Mouse (Mus musculus) testis, adult 2 months (tissue): ENCODE results near the gene Eif3l. TPM values are rescaled to one million over a fixed set of nuclear protein-coding genes. Genes with fewer than 3 reads are reported as not detected.
A peak's percentile ranks its signal among the peaks of the same experiment; 100 is the strongest.

Experiments used
- H3K27ac ChIP-seq: fragments of 200-500 bp; 2 replicates; pipeline ENCODE4 v1.5.1; 2012; ENCODE audit warnings: low read depth, low read length; ENCODE audit not compliant: control insufficient read depth, insufficient read depth
- H3K27me3 ChIP-seq: fragments of 200-500 bp; 2 replicates; pipeline ENCODE4 v1.6.1; 2012; ENCODE audit warnings: mild to moderate bottlenecking, low read length, moderate library complexity; ENCODE audit not compliant: control insufficient read depth, insufficient read depth
- H3K36me3 ChIP-seq: fragments of 200-500 bp; 2 replicates; pipeline ENCODE4 v1.6.1; 2012; ENCODE audit warnings: mild to moderate bottlenecking, low read length; ENCODE audit not compliant: control insufficient read depth, insufficient read depth
- H3K4me1 ChIP-seq: fragments of 200-500 bp; 2 replicates; pipeline ENCODE4 v1.6.1; 2012; ENCODE audit warnings: low read length; ENCODE audit not compliant: control insufficient read depth, insufficient read depth
- H3K4me3 ChIP-seq: fragments of 200-500 bp; 2 replicates; pipeline ENCODE4 v1.5.1; 2012; ENCODE audit warnings: low read depth, mild to moderate bottlenecking, low read length, moderate library complexity, mixed read lengths; ENCODE audit not compliant: control insufficient read depth
- CTCF ChIP-seq: fragments of 200-500 bp; IDR thresholded peaks from 2 replicates; pipeline ENCODE4 v1.5.1; 2012; ENCODE audit warnings: low read depth, mild to moderate bottlenecking, inconsistent platforms, low read length, moderate library complexity; ENCODE audit not compliant: control insufficient read depth, insufficient read depth, insufficient replicate concordance
- POLR2A ChIP-seq: fragments of 200-500 bp; IDR thresholded peaks from 2 replicates; pipeline ENCODE4 v1.6.1; 2012; ENCODE audit warnings: low read depth, mild to moderate bottlenecking, inconsistent platforms, low read length, moderate library complexity; ENCODE audit not compliant: control insufficient read depth
- polyA plus RNA-seq: library from polyadenylated mRNA; depleted of rRNA; stranded (reverse); fragments of >200 nt; gene quantifications from 2 replicates; pipeline ENCODE4 v1.2.3, GENCODE M21; 2012; rRNA removed

The Eif3l gene
- 110 and 117 TPM in 2 replicates for polyA plus RNA-seq

DNA sequence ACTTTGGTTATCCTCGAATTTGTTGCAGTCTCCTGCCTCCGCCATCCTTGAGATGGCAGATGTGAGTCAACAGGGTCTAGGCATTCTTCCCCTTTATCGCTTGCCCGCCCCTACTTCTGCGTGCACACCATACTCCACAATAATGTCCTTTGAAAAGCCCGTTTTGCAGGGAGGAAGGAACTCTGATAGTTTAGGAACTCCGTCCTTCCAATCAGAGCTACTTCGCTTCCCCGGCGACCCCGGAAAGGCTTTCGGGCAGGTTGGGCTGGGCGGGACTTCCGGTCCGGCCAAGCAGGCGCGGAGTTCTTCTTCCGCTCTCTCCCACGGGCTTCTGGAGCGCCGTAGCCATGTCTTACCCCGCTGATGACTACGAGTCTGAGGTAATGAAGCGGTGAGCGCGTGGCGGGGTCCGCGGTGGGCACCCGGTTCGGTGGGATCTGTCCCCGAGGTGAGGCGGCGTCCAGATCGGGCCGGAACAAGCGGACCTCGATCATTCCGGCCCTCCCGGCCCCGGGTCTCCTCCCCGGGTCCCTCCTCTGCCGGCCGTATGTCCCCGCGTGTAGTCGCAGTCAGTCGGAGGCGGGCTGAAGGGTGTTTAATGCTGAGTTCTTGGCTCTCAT is at the start of gene Eif3l:
Eif3l (plus strand) TSS at position 267 of the 620 bp plus-strand sequence.
- TF ChIP-seq CTCF (no peak), POLR2A (peak; percentile 62)
- Histone ChIP-seq H3K27ac (peak within 1 kb of the TSS; percentile 84), H3K4me1 (peaks cover 7% of the 10 kb centered on the region), H3K27me3 (no peaks in the 10 kb centered on the region), H3K4me3 (peak within 1 kb of the TSS; percentile 99), H3K36me3 (peaks cover 3% of the 10 kb centered on the region)

DNA sequence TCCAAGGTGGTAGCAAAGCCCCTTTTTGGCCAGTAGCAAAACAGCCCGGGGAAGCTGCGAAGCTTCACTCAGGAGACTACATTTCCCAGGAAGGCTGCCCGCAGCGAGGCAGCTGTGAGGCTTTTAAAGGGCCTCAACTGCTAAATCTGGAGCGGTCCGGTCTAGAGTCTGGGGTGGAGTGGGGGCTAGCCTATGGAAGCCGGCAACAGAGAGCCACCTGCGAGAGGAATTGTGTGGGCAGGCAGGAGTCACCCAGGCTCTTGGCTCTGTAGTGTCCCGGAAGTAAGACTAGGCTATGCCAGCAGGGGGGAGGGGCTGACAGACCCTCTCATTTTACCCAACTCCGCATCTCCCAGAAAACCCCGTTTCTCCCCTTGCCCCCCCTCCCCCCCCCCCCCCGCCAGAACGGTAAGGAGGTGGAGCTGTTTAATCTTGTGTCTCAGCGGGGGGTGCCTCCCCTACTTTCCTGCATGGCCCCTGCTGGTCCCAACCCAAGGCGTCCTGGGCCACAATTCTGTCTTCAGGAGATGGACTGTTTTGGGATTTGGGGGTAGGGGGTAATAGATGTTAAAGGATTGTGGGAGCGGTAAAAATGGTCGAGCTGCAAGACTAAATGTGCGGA is 49.2 kb upstream of the Eif3l start:
- peaks cover 38% of the 10 kb centered on the region for H3K4me1 ChIP-seq
- H3K36me3 ChIP-seq, result no peaks in the 10 kb centered on the region
- TF ChIP-seq CTCF, result no peak
- TF ChIP-seq POLR2A, result no peak
- H3K27ac ChIP-seq, result peak overlapping the region; percentile 50; the same call in 1 of the 2 replicates
- H3K4me3 ChIP-seq, result peak overlapping the region; percentile 55
- no peaks in the 10 kb centered on the region for H3K27me3 ChIP-seq

DNA sequence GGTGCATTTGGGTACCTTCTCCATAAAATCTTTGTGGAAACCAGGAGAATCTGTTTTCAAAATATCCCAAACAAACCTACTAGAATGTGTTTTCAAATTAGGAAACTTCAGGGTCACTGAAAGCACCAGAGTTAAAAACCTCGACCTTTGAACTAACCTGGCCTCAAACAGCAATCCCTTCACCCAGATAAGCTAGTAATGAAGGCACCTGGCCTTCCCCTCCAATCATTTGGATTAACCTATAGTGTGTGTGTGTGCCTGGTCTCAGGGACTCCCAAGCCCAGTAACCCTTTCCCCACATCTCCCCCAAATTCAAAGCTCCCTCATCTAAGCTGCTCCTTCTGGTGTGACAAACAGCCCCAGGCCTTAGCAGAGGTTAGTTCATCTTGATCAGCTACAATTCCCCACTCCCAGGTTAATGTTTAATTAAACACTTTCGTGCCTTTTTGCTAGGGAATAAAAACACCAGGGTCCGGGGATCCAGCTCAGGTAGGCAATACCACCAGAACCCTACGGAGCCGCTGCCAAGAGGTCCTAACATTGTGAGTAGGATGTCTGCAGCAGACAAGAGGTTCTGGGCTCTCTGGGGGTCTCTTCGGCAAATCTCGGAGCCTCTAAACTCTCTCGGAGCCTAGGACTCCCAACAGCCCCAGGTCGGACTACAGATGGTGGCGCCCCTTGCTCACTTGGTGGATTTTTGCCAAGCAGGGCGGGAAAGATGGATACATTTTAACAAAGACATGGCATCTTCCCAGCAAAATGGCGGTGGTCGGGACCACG is 48.3 kb upstream of the Eif3l start:
- Histone ChIP-seq H3K4me1 (peaks cover 41% of the 10 kb centered on the region), H3K36me3 (no peaks in the 10 kb centered on the region), H3K27ac (peak overlapping the region; percentile 84), H3K4me3 (peak overlapping the region; percentile 84), H3K27me3 (no peaks in the 10 kb centered on the region)
- TF ChIP-seq CTCF, result no peak
- 0 out of 2 replicates have a peak, but pooled peaks have one; percentile 16 for TF ChIP-seq POLR2A

DNA sequence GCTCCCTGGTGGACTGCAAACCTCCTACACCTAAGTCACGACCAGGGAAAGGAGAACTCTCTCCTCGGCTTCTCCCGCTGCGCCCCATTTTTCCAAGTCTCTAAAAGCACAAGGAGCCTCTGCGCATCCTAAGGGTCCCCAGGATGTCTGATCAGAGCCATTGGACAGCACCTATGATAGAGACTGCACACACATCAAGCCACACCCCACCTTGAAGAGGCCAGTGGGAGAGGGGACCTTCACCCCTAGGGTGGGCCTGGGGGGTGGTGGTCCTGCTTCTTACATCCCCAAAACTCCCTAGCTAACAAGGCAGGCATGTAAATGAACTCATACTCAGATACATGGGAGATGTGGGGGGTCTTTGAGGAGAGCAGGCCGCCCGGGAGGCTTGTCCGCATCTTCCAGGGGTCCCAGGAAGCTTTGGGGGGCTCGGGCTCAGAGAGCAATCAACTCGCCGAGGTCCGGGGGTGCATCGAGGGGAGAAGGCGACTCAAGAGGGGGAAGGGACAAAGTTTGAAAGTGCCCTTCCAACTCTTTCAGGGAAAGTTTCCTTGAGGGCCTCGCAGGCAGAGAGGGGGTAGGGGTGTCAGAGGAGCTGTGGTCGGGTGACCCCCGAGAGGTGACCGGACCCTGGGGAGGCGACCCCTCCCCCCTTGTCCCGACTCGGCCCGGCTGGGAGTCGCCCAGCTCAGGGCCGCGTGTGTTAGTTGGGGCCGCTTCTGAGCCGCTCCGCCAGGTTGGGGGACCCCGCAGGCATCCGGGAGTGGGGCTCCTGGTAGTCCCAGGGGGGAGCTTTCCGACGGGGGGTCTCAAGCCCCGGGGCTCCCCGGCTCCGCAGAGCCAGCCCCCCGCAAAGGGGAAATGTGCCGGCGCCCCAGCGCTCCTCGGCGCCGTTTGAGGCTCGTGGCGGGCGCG is 47.4 kb upstream of the Eif3l start:
- Histone ChIP-seq H3K4me1 (peaks cover 41% of the 10 kb centered on the region), H3K27ac (peak overlapping the region; percentile 84), H3K4me3 (peak overlapping the region; percentile 84), H3K36me3 (no peaks in the 10 kb centered on the region), H3K27me3 (no peaks in the 10 kb centered on the region)
- TF ChIP-seq POLR2A (no peak), CTCF (no peak)

DNA sequence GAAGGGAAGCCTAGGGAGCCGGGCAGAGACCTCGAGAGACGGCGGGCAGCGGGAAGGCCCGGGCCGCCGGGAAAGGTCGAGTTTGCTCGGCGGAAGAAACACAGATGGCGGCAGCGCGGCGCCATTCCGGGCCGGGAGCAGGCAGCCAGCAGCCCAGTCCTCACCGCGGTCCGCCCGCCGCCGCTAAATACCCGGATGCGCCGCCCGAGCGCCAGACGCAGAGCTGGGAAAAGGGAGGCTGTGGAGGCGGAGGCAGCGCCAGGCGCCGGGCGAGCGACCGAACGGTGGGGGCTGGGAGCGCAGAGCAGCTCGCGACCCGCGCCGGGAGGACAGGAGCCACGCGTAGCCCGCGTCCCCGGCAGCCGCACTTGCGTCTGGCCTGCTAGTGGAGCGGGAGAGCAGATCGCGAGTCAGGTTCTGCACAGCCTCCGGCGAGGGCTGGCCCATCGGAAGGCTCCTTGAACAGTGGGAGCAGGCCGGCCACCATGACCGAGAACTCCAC is 46.7 kb upstream of the Eif3l start, which contains the start of gene H1f0:
H1f0 (plus strand) TSS at position 214 of the 502 bp plus-strand sequence.
- H3K36me3 ChIP-seq, result no peaks in the 10 kb centered on the region
- no peaks in the 10 kb centered on the region for H3K27me3 ChIP-seq
- TF ChIP-seq POLR2A (peak; percentile 90), CTCF (0 out of 2 replicates have a peak, but pooled peaks have one; percentile 6)
- peak within 1 kb of the TSS; percentile 84 for H3K27ac ChIP-seq
- H3K4me3 ChIP-seq, result peak within 1 kb of the TSS; percentile 84
- H3K4me1 ChIP-seq, result peaks cover 41% of the 10 kb centered on the region

DNA sequence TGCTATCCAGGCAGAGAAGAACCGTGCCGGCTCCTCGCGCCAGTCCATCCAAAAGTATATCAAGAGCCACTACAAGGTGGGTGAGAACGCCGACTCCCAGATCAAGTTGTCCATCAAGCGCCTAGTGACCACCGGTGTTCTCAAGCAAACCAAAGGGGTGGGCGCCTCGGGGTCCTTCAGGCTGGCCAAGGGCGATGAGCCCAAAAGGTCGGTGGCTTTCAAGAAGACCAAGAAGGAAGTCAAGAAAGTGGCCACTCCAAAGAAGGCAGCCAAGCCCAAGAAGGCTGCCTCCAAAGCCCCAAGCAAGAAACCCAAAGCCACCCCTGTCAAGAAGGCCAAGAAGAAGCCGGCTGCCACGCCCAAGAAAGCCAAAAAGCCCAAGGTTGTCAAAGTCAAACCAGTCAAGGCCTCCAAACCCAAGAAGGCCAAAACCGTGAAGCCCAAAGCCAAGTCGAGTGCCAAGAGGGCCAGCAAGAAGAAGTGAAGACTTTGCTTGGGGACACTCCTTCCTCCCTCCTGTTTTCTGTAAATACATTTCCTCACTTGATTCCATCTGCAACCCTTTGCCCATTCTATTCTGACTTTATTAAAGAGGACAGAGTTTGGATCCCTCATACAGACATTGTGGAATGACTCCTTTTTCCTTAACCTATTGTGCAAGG is 46.0 kb upstream of the Eif3l start:
- peak overlapping the region; percentile 84 for H3K27ac ChIP-seq
- H3K4me1 ChIP-seq, result peaks cover 37% of the 10 kb centered on the region
- TF ChIP-seq CTCF (no peak), POLR2A (no peak)
- peak overlapping the region; percentile 84 for H3K4me3 ChIP-seq
- H3K36me3 ChIP-seq, result no peaks in the 10 kb centered on the region
- no peaks in the 10 kb centered on the region for H3K27me3 ChIP-seq
